Mouse (Mus musculus) MN1 (cell line): Measurements from ENCODE around the gene Pnrc2.
A peak's percentile ranks its signal among the peaks of the same experiment; 100 is the strongest.

Experiments
- DNase-seq: peaks from one replicate; pipeline ENCODE4 v3.0.0-alpha.2; 2016; ENCODE audit warnings: low spot score

Gene Pnrc2

GRCm38 (mm10) chr4:135870227-135871023 is 3.2 kb downstream of the Pnrc2 start:
- no peak for DNase-seq

GRCm38 (mm10) chr4:135868996-135869395 is 4.7 kb downstream of the Pnrc2 start:
- no peak for DNase-seq

- no peak for DNase-seq
Measured at GRCm38 (mm10) chr4:135857597-135858186, 16.0 kb downstream of the Pnrc2 start.

- DNase-seq, result peak; percentile 89
Measured at GRCm38 (mm10) chr4:135856223-135857091, 17.2 kb downstream of the Pnrc2 start.

- peak; percentile 99 for DNase-seq
Measured at GRCm38 (mm10) chr4:135855536-135856222, 18.0 kb downstream of the Pnrc2 start, which contains the start of gene Srsf10. TSS of gene Srsf10 (plus strand) at chr4:135855747.

- DNase-seq, result peak; percentile 48
Measured at GRCm38 (mm10) chr4:135855080-135855479, 18.6 kb downstream of the Pnrc2 start.

GRCm38 (mm10) chr4:135854630-135855029 is 19.0 kb downstream of the Pnrc2 start:
- no peak for DNase-seq

- DNase-seq, result no peak
Measured at GRCm38 (mm10) chr4:135853987-135854546, 19.6 kb downstream of the Pnrc2 start.

- no peak for DNase-seq
Measured at GRCm38 (mm10) chr4:135851942-135852341, 21.7 kb downstream of the Pnrc2 start.

- no peak for DNase-seq
Measured at GRCm38 (mm10) chr4:135850411-135851095, 23.1 kb downstream of the Pnrc2 start.

GRCm38 (mm10) chr4:135847581-135847980 is 26.1 kb downstream of the Pnrc2 start:
- no peak for DNase-seq

- DNase-seq, result no peak
Measured at GRCm38 (mm10) chr4:135844400-135844799, 29.2 kb downstream of the Pnrc2 start.

GRCm38 (mm10) chr4:135839293-135840011 is 34.2 kb downstream of the Pnrc2 start:
- DNase-seq, result no peak

- no peak for DNase-seq
Measured at GRCm38 (mm10) chr4:135838925-135839292, 34.7 kb downstream of the Pnrc2 start.

GRCm38 (mm10) chr4:135834124-135834717 is 39.4 kb downstream of the Pnrc2 start:
- no peak for DNase-seq

GRCm38 (mm10) chr4:135833301-135834123 is 40.1 kb downstream of the Pnrc2 start:
- no peak for DNase-seq

- DNase-seq, result no peak
Measured at GRCm38 (mm10) chr4:135832070-135832469, 41.6 kb downstream of the Pnrc2 start.

GRCm38 (mm10) chr4:135828491-135828890 is 45.2 kb downstream of the Pnrc2 start:
- DNase-seq, result peak; percentile 61

GRCm38 (mm10) chr4:135824254-135824653 is 49.4 kb downstream of the Pnrc2 start:
- DNase-seq, result no peak
